Mouse (Mus musculus): ENCODE results near the gene Ndufb8. TPM values are rescaled to one million over a fixed set of nuclear protein-coding genes. Genes with fewer than 3 reads are reported as not detected.

The Ndufb8 gene
- total and polyA plus RNA-seq, 2 experiments from 2014 or later: 275 to 691 TPM

GRCm38 (mm10) chr19:44502741-44503140 lies 52.5 kb downstream of the Ndufb8 start:
- no peak for TF ChIP-seq CTCF (IDR thresholded peaks at IDR 0.05; ENCODE audit: low read depth)
- H3K4me3 ChIP-seq (ENCODE audit: low read depth, low read length): no peak overlapping the region
- no peak for ATAC-seq
- no peaks in the 10 kb centered on the region for H3K9me3 ChIP-seq (ENCODE audit: low read length)
- 86% methylated on average over 4 of the region's 4 CpGs for WGBS
- no peak overlapping the region for H3K4me2 ChIP-seq (ENCODE audit: low read depth)
- H3K27me3 ChIP-seq (ENCODE audit: insufficient read depth, low read length): peaks cover 42% of the 10 kb centered on the region
- no peak overlapping the region for H3K9ac ChIP-seq
- no peak for DNase-seq
- no peak overlapping the region for H3K27ac ChIP-seq (ENCODE audit: low read depth, low read length)
- no peaks in the 10 kb centered on the region for H3K36me3 ChIP-seq (ENCODE audit: insufficient read depth)
- H3K4me1 ChIP-seq (ENCODE audit: insufficient read depth): no peaks in the 10 kb centered on the region

- ATAC-seq (no peak), DNase-seq (no peak)
- Histone ChIP-seq H3K27ac (ENCODE audit: low read depth, low read length) (no peak overlapping the region), H3K9ac (no peak overlapping the region), H3K4me1 (ENCODE audit: insufficient read depth) (no peaks in the 10 kb centered on the region), H3K9me3 (ENCODE audit: low read length) (no peaks in the 10 kb centered on the region), H3K27me3 (ENCODE audit: insufficient read depth, low read length) (peaks cover 42% of the 10 kb centered on the region), H3K4me3 (ENCODE audit: low read depth, low read length) (no peak overlapping the region), H3K36me3 (ENCODE audit: insufficient read depth) (no peaks in the 10 kb centered on the region), H3K4me2 (ENCODE audit: low read depth) (no peak overlapping the region)
- WGBS: 81% methylated on average over 6 of the region's 6 CpGs
- no peak for TF ChIP-seq CTCF (IDR thresholded peaks at IDR 0.05; ENCODE audit: low read depth)
Measured at GRCm38 (mm10) chr19:44501925-44502324, 53.3 kb downstream of the Ndufb8 start.

- Histone ChIP-seq H3K27ac (ENCODE audit: low read depth, low read length) (no peak overlapping the region), H3K9ac (no peak overlapping the region), H3K36me3 (ENCODE audit: insufficient read depth) (no peaks in the 10 kb centered on the region), H3K4me2 (ENCODE audit: low read depth) (no peak overlapping the region), H3K27me3 (ENCODE audit: insufficient read depth, low read length) (peaks cover 49% of the 10 kb centered on the region), H3K4me1 (ENCODE audit: insufficient read depth) (no peaks in the 10 kb centered on the region), H3K9me3 (ENCODE audit: low read length) (no peaks in the 10 kb centered on the region), H3K4me3 (ENCODE audit: low read depth, low read length) (no peak overlapping the region)
- ATAC-seq (no peak), DNase-seq (no peak)
- TF ChIP-seq CTCF (IDR thresholded peaks at IDR 0.05; ENCODE audit: low read depth): no peak
- 34% methylated on average over 5 of the region's 5 CpGs for WGBS
Measured at GRCm38 (mm10) chr19:44500240-44500639, 55.0 kb downstream of the Ndufb8 start.

- TF ChIP-seq CTCF (IDR thresholded peaks at IDR 0.05; ENCODE audit: low read depth): no peak
- H3K27ac ChIP-seq (ENCODE audit: low read depth, low read length): no peak overlapping the region
- ATAC-seq (no peak), DNase-seq (no peak)
- peaks cover 62% of the 10 kb centered on the region for H3K27me3 ChIP-seq (ENCODE audit: insufficient read depth, low read length)
- H3K4me1 ChIP-seq (ENCODE audit: insufficient read depth): no peaks in the 10 kb centered on the region
- no peak overlapping the region for H3K4me3 ChIP-seq (ENCODE audit: low read depth, low read length)
- H3K4me2 ChIP-seq (ENCODE audit: low read depth): no peak overlapping the region
- H3K36me3 ChIP-seq (ENCODE audit: insufficient read depth): no peaks in the 10 kb centered on the region
- WGBS: 50% methylated on average over 6 of the region's 6 CpGs
- no peaks in the 10 kb centered on the region for H3K9me3 ChIP-seq (ENCODE audit: low read length)
- no peak overlapping the region for H3K9ac ChIP-seq
Measured at GRCm38 (mm10) chr19:44498936-44499335, 56.3 kb downstream of the Ndufb8 start.

Other genes starting within 250 kb of the Ndufb8 start
- 0.23 and 0.43 TPM in 2 replicates for gene Scd4, start 222.3 kb downstream of the Ndufb8 start, total RNA-seq (2014; rRNA removed)
- 0.11 and 0.25 TPM in 2 replicates for gene Scd4, start 222.3 kb downstream of the Ndufb8 start, polyA plus RNA-seq (2015; fragmentation: Nextera tagmentation; extraction: Ambion mirVana)
- 30.8 and 41.0 TPM in 2 replicates for gene Scd1, start 147.6 kb downstream of the Ndufb8 start, total RNA-seq (2014; rRNA removed)
- 5.2 and 8.7 TPM in 2 replicates for gene Scd1, start 147.6 kb downstream of the Ndufb8 start, polyA plus RNA-seq (2015; fragmentation: Nextera tagmentation; extraction: Ambion mirVana)
- 0.54 and 2.1 TPM in 2 replicates for gene Wnt8b, start 62.0 kb downstream of the Ndufb8 start, total RNA-seq (2014; rRNA removed)
- gene Wnt8b, start 62.0 kb downstream of the Ndufb8 start, polyA plus RNA-seq (2015; fragmentation: Nextera tagmentation; extraction: Ambion mirVana): 0.60 and 1.2 TPM in 2 replicates
- gene Sec31b, start 9.6 kb downstream of the Ndufb8 start, total RNA-seq (2014; rRNA removed): 0.08 and 0.48 TPM in 2 replicates
- 0.10 and 0.15 TPM in 2 replicates for gene Sec31b, start 9.6 kb downstream of the Ndufb8 start, polyA plus RNA-seq (2015; fragmentation: Nextera tagmentation; extraction: Ambion mirVana)
- gene Gm20538, start 2.6 kb downstream of the Ndufb8 start, total RNA-seq (2014; rRNA removed): not detected in 2 replicates
- gene Gm20538, start 2.6 kb downstream of the Ndufb8 start, polyA plus RNA-seq (2015; fragmentation: Nextera tagmentation; extraction: Ambion mirVana): not detected in 2 replicates
- 8.2 and 13.6 TPM in 2 replicates for gene Hif1an, start 7.4 kb upstream of the Ndufb8 start, total RNA-seq (2014; rRNA removed)
- gene Hif1an, start 7.4 kb upstream of the Ndufb8 start, polyA plus RNA-seq (2015; fragmentation: Nextera tagmentation; extraction: Ambion mirVana): 8.1 and 15.6 TPM in 2 replicates
- gene Pax2, start 200.6 kb upstream of the Ndufb8 start, total RNA-seq (2014; rRNA removed): 0.05 TPM in 1 of 2 replicates, not detected in the other
- 0.06 TPM in 2 replicates for gene Pax2, start 200.6 kb upstream of the Ndufb8 start, polyA plus RNA-seq (2015; fragmentation: Nextera tagmentation; extraction: Ambion mirVana)

Data from forebrain, postnatal 0 days (tissue).